Mouse (Mus musculus): ENCODE data around the gene Zfp260. TPM values are rescaled to one million over a fixed set of nuclear protein-coding genes. Genes with fewer than 3 reads are reported as not detected.
"Not testable (repeated sequence)": the region's sequence is repeated elsewhere in the genome, so short reads cannot be mapped to it uniquely, and the experiment has no call there.

Gene Zfp260
- polyA plus RNA-seq, 1 experiment = 40.2 TPM

GRCm38 (mm10) chr7:30089405-30089804, 5.2 kb upstream of the Zfp260 start:
- Histone ChIP-seq H3K4me3 (ENCODE audit: insufficient read depth, low read length) (peak overlapping the region; percentile 95), H3K27ac (ENCODE audit: insufficient read depth, low read depth, low read length) (no peak overlapping the region), H3K4me1 (ENCODE audit: control insufficient read depth, insufficient read depth, low read length) (peaks cover 10% of the 10 kb centered on the region)
- no peak for TF ChIP-seq POLR2A (IDR thresholded peaks at IDR 0.05; ENCODE audit: borderline replicate concordance, low read depth, low read length)
- TF ChIP-seq CTCF (IDR thresholded peaks at IDR 0.05; ENCODE audit: low read depth, low read length) = no peak

GRCm38 (mm10) chr7:30090092-30090969, 4.2 kb upstream of the Zfp260 start, which contains the start of the genes Gm26920 and Zfp566:
Gene Gm26920 (minus strand): TSS chr7:30090410.
Gene Zfp566 (minus strand): TSS chr7:30090527.
- Histone ChIP-seq H3K4me1 (ENCODE audit: control insufficient read depth, insufficient read depth, low read length) (peaks cover 10% of the 10 kb centered on the region), H3K4me3 (ENCODE audit: insufficient read depth, low read length) (peak within 1 kb of the TSS; percentile 95), H3K27ac (ENCODE audit: insufficient read depth, low read depth, low read length) (peak within 1 kb of the TSS; percentile 34)
- TF ChIP-seq POLR2A (IDR thresholded peaks at IDR 0.05; ENCODE audit: borderline replicate concordance, low read depth, low read length) (no peak; the same call in 1 of the 2 replicates), CTCF (IDR thresholded peaks at IDR 0.05; ENCODE audit: low read depth, low read length) (no peak)

GRCm38 (mm10) chr7:30090970-30091585, 3.5 kb upstream of the Zfp260 start:
- Histone ChIP-seq H3K4me3 (ENCODE audit: insufficient read depth, low read length) (peak overlapping the region; percentile 95), H3K27ac (ENCODE audit: insufficient read depth, low read depth, low read length) (peak overlapping the region; percentile 27), H3K4me1 (ENCODE audit: control insufficient read depth, insufficient read depth, low read length) (peaks cover 10% of the 10 kb centered on the region)
- TF ChIP-seq POLR2A (IDR thresholded peaks at IDR 0.05; ENCODE audit: borderline replicate concordance, low read depth, low read length) (no peak), CTCF (IDR thresholded peaks at IDR 0.05; ENCODE audit: low read depth, low read length) (no peak)

GRCm38 (mm10) chr7:30092666-30093065, 1.9 kb upstream of the Zfp260 start:
- Histone ChIP-seq H3K4me1 (ENCODE audit: control insufficient read depth, insufficient read depth, low read length) (peaks cover 13% of the 10 kb centered on the region), H3K4me3 (ENCODE audit: insufficient read depth, low read length) (no peak overlapping the region), H3K27ac (ENCODE audit: insufficient read depth, low read depth, low read length) (no peak overlapping the region)
- TF ChIP-seq CTCF (IDR thresholded peaks at IDR 0.05; ENCODE audit: low read depth, low read length) (no peak), POLR2A (IDR thresholded peaks at IDR 0.05; ENCODE audit: borderline replicate concordance, low read depth, low read length) (no peak)

- Histone ChIP-seq H3K27ac (ENCODE audit: insufficient read depth, low read depth, low read length) (no peak overlapping the region), H3K4me1 (ENCODE audit: control insufficient read depth, insufficient read depth, low read length) (peaks cover 12% of the 10 kb centered on the region), H3K4me3 (ENCODE audit: insufficient read depth, low read length) (peak overlapping the region; percentile 81)
- TF ChIP-seq CTCF (IDR thresholded peaks at IDR 0.05; ENCODE audit: low read depth, low read length) (no peak), POLR2A (IDR thresholded peaks at IDR 0.05; ENCODE audit: borderline replicate concordance, low read depth, low read length) (no peak)
Measured at GRCm38 (mm10) chr7:30093918-30094415, 610 bp upstream of the Zfp260 start.

GRCm38 (mm10) chr7:30095551-30096125, 1.1 kb downstream of the Zfp260 start:
- Histone ChIP-seq H3K4me3 (ENCODE audit: insufficient read depth, low read length) (peak overlapping the region; percentile 81), H3K27ac (ENCODE audit: insufficient read depth, low read depth, low read length) (no peak overlapping the region), H3K4me1 (ENCODE audit: control insufficient read depth, insufficient read depth, low read length) (peaks cover 7% of the 10 kb centered on the region)
- TF ChIP-seq POLR2A (IDR thresholded peaks at IDR 0.05; ENCODE audit: borderline replicate concordance, low read depth, low read length) (no peak), CTCF (IDR thresholded peaks at IDR 0.05; ENCODE audit: low read depth, low read length) (no peak)

- Histone ChIP-seq H3K4me3 (ENCODE audit: insufficient read depth, low read length) (no peak overlapping the region), H3K4me1 (ENCODE audit: control insufficient read depth, insufficient read depth, low read length) (peaks cover 4% of the 10 kb centered on the region), H3K27ac (ENCODE audit: insufficient read depth, low read depth, low read length) (no peak overlapping the region)
- TF ChIP-seq POLR2A (IDR thresholded peaks at IDR 0.05; ENCODE audit: borderline replicate concordance, low read depth, low read length) (no peak), CTCF (IDR thresholded peaks at IDR 0.05; ENCODE audit: low read depth, low read length) (no peak)
Measured at GRCm38 (mm10) chr7:30099297-30099696, 4.7 kb downstream of the Zfp260 start.

GRCm38 (mm10) chr7:30116076-30116475, 21.5 kb downstream of the Zfp260 start:
- Histone ChIP-seq H3K27ac (ENCODE audit: insufficient read depth, low read depth, low read length) (no peak overlapping the region), H3K4me3 (ENCODE audit: insufficient read depth, low read length) (no peak overlapping the region), H3K4me1 (ENCODE audit: control insufficient read depth, insufficient read depth, low read length) (peaks cover 2% of the 10 kb centered on the region; the same call in 1 of the 2 replicates)
- TF ChIP-seq CTCF (IDR thresholded peaks at IDR 0.05; ENCODE audit: low read depth, low read length) = no peak
- no peak for TF ChIP-seq POLR2A (IDR thresholded peaks at IDR 0.05; ENCODE audit: borderline replicate concordance, low read depth, low read length)

- not testable (repeated sequence) for H3K4me1 ChIP-seq (ENCODE audit: control insufficient read depth, insufficient read depth, low read length); H3K27ac ChIP-seq (ENCODE audit: insufficient read depth, low read depth, low read length); H3K4me3 ChIP-seq (ENCODE audit: insufficient read depth, low read length)
Measured at GRCm38 (mm10) chr7:30117935-30118334, 23.4 kb downstream of the Zfp260 start.

Data from bone marrow macrophage, adult 2 months (primary cell).